Mouse (Mus musculus) Muller cell, postnatal 12 days (primary cell): ENCODE data around the gene Txn1.

Source experiments
- DNase-seq: peaks from one replicate; pipeline ENCODE4 v3.0.0-alpha.2; 2015; ENCODE audit errors: inconsistent ontology term

The Txn1 gene

GRCm38 (mm10) chr4:57901210-57901609 lies 55.0 kb downstream of the Txn1 start:
- DNase-seq, result no peak

GRCm38 (mm10) chr4:57896631-57897030 lies 59.6 kb downstream of the Txn1 start:
- DNase-seq, result no peak

- no peak for DNase-seq
Observed at GRCm38 (mm10) chr4:57895902-57896301, 60.3 kb downstream of the Txn1 start.

GRCm38 (mm10) chr4:57895140-57895539 lies 61.1 kb downstream of the Txn1 start:
- no peak for DNase-seq
